Mouse (Mus musculus): ENCODE measurements around the gene Ptch2.

- TF ChIP-seq GATA1 (IDR thresholded peaks at IDR 0.05; ENCODE audit: low read length) (no peak), TAL1 (IDR thresholded peaks at IDR 0.05; ENCODE audit: low read length) (no peak)
These were observed 47.0 kb upstream of the Ptch2 start for GRCm38 (mm10) chr4:117048836-117049235.

All from erythroblast, embryonic 14.5 days (primary cell).